Mouse (Mus musculus): ENCODE measurements around the gene Gm15294.

Gm15294 gene

GRCm38 (mm10) chrX:141875135-141875534 lies at the start of gene Gm15294:
Gene Gm15294 (minus strand): TSS chrX:141875235.
- DNase-seq (ENCODE audit: low read depth): no peak

DNA sequence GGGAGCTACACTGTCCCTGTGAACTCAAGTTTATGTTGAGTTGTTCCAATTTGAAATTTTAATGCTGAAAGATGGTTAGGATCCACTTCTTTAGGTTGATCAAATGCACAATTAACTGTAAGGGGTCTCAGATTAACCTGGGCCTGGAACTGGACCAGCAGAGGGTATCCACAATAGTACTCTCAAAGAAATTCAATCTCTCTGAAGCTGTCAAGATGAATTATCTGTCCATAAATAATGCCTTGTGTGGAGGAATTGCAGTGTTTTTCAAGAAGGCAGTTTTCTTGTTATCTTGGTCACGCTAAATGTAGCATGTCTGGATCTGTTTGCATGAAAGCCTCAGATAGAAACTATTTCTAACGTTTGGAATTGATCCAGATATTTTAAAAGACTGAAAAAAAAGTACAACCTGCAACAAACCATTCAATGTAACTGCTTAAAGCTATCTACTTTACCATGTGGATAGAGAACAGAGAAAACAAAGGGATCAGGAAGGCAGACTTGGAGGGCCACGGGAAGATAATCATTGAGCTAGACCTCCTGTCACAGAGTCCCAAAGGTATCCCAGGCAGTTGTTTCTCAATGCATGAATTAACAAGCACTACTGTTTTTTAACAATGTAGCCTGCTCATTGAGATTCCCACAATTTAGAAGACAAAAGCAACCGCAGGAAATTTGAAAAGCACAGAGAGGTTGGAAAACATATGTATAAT lies 9.5 kb upstream of the Gm15294 start:
- no peak for DNase-seq (ENCODE audit: low read depth)

DNA sequence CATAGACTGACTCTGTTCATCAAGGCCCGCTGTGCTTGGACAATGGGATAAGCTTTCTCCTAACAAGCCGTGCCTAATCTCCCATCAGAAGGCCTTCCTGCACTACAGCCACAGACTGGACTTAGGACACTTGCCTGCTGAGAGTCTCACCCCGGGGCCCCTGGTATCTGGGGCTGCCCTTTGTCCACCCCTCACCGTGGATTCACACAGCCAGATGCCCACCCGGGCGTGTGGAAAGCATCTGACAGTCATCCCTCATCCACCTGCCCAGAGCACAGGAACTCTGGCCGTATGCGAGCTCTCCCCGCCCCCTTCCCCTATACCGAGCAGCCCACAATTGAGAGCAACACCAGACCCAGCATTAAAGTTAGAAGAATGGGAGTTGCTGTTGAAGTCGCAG lies 1.0 kb downstream of the Gm15294 start:
- DNase-seq (ENCODE audit: low read depth): no peak

DNA sequence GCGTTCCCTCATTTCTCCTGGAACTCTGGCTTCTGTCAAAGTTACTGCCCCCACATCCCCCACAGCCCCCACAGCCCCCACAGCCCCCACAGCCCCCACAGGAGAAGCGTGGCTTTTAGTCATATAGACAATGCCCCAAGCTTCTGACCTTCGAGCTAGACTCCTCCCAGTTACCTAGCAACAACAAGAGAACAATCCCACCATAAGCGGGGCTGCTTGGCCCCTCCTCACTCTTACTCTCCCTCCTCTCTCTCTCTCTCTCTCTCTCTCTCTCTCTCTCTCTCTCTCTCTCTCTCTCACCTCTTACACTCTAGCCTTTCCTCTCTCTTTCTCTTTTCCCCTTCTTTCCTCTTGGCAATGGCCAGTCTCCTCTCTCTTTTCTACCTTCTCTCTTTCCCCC lies 1.4 kb downstream of the Gm15294 start:
- no peak for DNase-seq (ENCODE audit: low read depth)

DNA sequence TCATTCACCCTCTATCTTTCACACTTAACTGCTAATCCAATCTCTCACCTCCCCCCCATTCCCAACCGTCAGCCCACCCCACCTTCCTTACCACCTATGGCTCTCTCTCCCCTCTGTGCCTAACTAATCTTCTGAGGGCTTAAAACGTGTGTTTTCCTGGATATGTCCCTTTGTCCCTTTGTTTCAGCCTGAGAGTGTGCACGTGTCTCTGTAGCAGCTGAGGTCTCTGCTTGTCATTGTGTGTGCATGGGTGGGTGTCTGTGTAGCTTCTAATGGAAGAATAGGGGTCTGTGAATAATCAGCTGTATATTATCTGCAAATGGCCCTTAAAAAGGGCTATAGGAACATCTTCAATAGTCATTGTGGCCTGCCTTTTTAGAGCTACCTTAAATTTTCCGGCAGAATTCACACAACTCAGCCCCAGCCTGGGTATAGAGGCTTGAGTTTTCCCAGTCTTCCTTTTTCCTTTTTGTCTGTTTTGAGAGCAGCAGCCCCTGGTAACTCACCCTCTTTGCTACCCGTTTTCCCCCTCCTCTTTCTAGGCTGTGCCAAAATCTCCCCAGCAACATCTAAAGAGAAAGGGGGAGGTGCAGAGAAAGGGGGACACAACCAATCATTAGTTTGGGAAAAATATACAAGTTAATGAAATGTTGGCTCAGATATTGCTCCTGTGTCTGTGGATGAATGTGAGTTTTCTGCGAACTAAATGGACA lies 19.2 kb downstream of the Gm15294 start:
- DNase-seq (ENCODE audit: low read depth): no peak
